Mouse (Mus musculus): ENCODE measurements around the gene Duxbl1.
"Not testable (repeated sequence)": the region's sequence is repeated elsewhere in the genome, so short reads cannot be mapped to it uniquely, and the experiment has no call there.

DNA sequence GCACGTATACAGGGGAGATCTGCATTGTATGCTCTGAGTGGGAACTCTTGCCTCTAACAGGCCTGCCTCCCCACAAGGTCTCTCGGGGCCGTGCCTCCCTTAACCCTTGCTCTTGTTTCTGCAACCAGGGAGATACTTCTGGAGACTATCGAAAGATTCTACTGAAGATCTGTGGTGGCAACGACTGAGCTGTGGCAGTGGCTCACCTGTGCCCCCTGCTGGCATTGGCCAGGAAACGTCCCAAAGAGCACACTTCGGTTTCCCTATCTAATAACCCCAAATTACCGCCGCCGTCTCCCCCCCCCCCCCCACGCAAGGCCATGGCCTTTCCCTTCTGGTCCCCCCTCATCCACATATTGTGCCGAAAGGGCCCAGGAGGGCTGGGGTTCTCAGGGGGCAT lies 47.3 kb downstream of the Duxbl1 start:
- TF ChIP-seq CTCF (IDR thresholded peaks at IDR 0.05; ENCODE audit: borderline replicate concordance, insufficient read depth, low read length); POLR2A (IDR thresholded peaks at IDR 0.05; ENCODE audit: low read depth, low read length): not testable (repeated sequence)

All from embryonic fibroblast, embryonic 13.5 days (primary cell).